Mouse (Mus musculus): ENCODE measurements at regions not wholly inside any gene's neighbourhood (a gene's known extent, or its start where the extent isn't known, plus 50 kb on each side); places are given as distances from the start of the nearest gene placed in this dataset.

GRCm38 (mm10) chr6:99898077-99898476 is 171.9 kb upstream of the Prok2 start:
- no peak for DNase-seq (ENCODE audit: low read depth, low spot score)

GRCm38 (mm10) chr6:99895558-99895957 is 169.4 kb upstream of the Prok2 start:
- no peak for DNase-seq (ENCODE audit: low read depth, low spot score)

GRCm38 (mm10) chr6:99893936-99894335 is 167.7 kb upstream of the Prok2 start:
- no peak for DNase-seq (ENCODE audit: low read depth, low spot score)

- no peak for DNase-seq (ENCODE audit: low read depth, low spot score)
These were observed 166.0 kb upstream of the Prok2 start for GRCm38 (mm10) chr6:99892204-99892603.

- DNase-seq (ENCODE audit: low read depth, low spot score): no peak
These were observed 165.6 kb upstream of the Prok2 start for GRCm38 (mm10) chr6:99891790-99892189.

- DNase-seq (ENCODE audit: low read depth, low spot score): no peak
These were observed 164.6 kb upstream of the Prok2 start for GRCm38 (mm10) chr6:99890805-99891204.

GRCm38 (mm10) chr6:99889055-99889454 is 162.9 kb upstream of the Prok2 start:
- DNase-seq (ENCODE audit: low read depth, low spot score): no peak

GRCm38 (mm10) chr6:99887904-99888303 is 161.7 kb upstream of the Prok2 start:
- no peak for DNase-seq (ENCODE audit: low read depth, low spot score)

GRCm38 (mm10) chr6:99884755-99885154 is 158.6 kb upstream of the Prok2 start:
- DNase-seq (ENCODE audit: low read depth, low spot score): no peak

- no peak for DNase-seq (ENCODE audit: low read depth, low spot score)
These were observed 157.9 kb upstream of the Prok2 start for GRCm38 (mm10) chr6:99884054-99884453.

GRCm38 (mm10) chr6:99881606-99882005 is 155.4 kb upstream of the Prok2 start:
- no peak for DNase-seq (ENCODE audit: low read depth, low spot score)

- no peak for DNase-seq (ENCODE audit: low read depth, low spot score)
These were observed 148.7 kb upstream of the Prok2 start for GRCm38 (mm10) chr6:99874852-99875251.

GRCm38 (mm10) chr6:99874029-99874428 is 147.8 kb upstream of the Prok2 start:
- no peak for DNase-seq (ENCODE audit: low read depth, low spot score)

- DNase-seq (ENCODE audit: low read depth, low spot score): no peak
These were observed 139.9 kb upstream of the Prok2 start for GRCm38 (mm10) chr6:99866061-99866460.

GRCm38 (mm10) chr6:99864949-99865348 is 138.8 kb upstream of the Prok2 start:
- no peak for DNase-seq (ENCODE audit: low read depth, low spot score)

GRCm38 (mm10) chr6:99863418-99863817 is 137.2 kb upstream of the Prok2 start:
- DNase-seq (ENCODE audit: low read depth, low spot score): no peak

GRCm38 (mm10) chr6:99857411-99857810 is 131.2 kb upstream of the Prok2 start:
- DNase-seq (ENCODE audit: low read depth, low spot score): no peak

GRCm38 (mm10) chr6:99853716-99854115 is 127.5 kb upstream of the Prok2 start:
- no peak for DNase-seq (ENCODE audit: low read depth, low spot score)

GRCm38 (mm10) chr6:99850706-99851105 is 124.5 kb upstream of the Prok2 start:
- no peak for DNase-seq (ENCODE audit: low read depth, low spot score)

- no peak for DNase-seq (ENCODE audit: low read depth, low spot score)
These were observed 119.3 kb upstream of the Prok2 start for GRCm38 (mm10) chr6:99845508-99845846.

GRCm38 (mm10) chr6:99844775-99845507 is 118.7 kb upstream of the Prok2 start:
- no peak for DNase-seq (ENCODE audit: low read depth, low spot score)

GRCm38 (mm10) chr6:99843507-99843906 is 117.3 kb upstream of the Prok2 start:
- DNase-seq (ENCODE audit: low read depth, low spot score): no peak

GRCm38 (mm10) chr6:99842723-99843122 is 116.5 kb upstream of the Prok2 start:
- DNase-seq (ENCODE audit: low read depth, low spot score): no peak

GRCm38 (mm10) chr6:99840823-99841222 is 114.6 kb upstream of the Prok2 start:
- no peak for DNase-seq (ENCODE audit: low read depth, low spot score)
